Mouse (Mus musculus) natural killer cell, adult 2 months (primary cell): ENCODE measurements at regions not wholly inside any gene's neighbourhood (a gene's known extent, or its start where the extent isn't known, plus 50 kb on each side); places are given as distances from the start of the nearest gene placed in this dataset.
"Not testable (repeated sequence)": the region's sequence is repeated elsewhere in the genome, so short reads cannot be mapped to it uniquely, and the experiment has no call there.

Source experiments
- DNase-seq, 2 experiments: peaks; one replicate each; pipeline ENCODE4 v3.0.0; 2022; ENCODE audit warnings: low spot score in 2 of 2

DNA sequence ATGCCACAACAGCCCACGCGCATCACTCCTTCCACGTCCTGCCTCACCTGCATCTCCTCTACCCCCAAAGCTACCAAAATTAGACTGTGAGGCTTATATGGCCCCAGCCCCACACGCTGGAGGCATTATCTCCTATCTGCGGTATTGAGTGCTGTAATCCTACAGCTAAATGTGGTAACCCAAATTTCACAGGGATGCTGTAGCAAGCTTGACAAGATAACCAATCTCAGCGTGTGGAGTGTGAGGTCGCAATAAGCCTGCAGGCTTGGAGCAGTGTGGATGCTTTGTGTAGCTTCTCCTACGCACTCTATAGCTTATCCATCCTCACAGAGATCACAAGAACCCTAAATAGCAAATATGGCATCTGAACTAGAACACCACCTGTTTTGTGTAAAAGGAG is 251.2 kb upstream of the Kcnh8 start:
- DNase-seq, result no peak

DNA sequence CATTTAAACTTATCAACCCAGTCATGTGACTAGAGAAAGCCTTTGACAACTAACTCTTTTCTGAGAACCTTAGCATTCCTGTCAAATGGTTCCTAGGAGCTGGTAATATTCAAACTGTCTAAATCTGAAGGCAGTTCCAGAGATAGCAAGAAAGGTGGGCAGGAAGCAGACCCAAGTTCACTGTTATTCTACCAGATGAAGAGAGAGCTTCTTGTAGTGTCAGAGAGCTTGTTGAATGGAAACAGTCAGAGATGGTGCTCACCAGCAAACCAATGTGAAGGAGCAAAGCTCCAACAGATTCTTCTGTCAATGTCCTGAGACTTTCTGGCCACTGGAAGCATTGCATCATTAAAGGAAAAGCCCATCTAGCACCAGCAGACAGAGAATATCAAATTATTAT is 251.8 kb upstream of the Kcnh8 start:
- DNase-seq, result no peak

DNA sequence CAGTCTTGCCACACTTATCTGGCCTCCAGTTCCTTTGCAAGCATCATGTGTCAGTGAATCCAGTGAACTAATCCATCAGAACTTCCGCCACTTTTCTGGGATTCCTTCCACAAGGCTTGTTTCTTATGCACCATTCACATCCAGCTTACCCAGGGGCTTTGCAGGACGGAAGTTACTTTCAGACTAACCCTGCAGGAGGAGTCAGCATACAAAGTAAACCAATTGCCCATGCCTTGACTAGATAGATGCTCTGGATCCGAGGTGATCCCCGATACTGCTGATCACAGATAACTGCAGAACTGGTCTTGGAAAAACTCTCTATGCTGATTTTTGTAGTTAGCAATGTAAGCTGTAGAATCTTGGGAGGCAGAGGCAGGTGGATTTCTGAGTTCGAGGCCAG is 252.6 kb upstream of the Kcnh8 start:
- DNase-seq, result no peak

DNA sequence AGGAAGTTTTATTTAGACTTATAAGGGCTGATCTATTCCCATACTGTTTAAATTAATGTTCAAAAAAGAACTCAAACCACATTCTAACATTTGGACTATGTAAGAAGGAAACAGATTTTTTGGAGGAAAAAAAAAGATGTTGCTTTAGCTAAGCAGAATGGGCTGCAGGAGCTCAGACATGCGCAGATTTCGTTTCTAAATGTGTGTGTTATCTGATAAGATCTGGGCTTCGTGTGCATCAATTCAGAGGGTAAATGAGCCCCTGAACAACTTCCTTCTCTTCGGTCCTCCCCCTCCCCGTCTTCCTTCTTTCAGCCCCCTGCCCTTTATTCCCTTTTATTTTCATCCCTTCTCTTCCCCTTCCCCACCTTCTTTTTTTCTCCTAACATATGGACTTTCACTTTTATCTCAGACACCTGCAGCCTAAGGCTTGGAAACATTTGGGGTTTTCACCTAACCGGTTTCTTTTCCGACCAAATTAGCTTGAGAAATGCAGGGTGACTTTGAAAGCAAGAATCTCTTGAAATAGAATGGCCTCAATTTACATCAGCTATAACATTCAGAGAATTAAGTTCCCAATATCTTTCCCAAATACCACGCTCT is 253.9 kb upstream of the Kcnh8 start:
- no peak for DNase-seq

DNA sequence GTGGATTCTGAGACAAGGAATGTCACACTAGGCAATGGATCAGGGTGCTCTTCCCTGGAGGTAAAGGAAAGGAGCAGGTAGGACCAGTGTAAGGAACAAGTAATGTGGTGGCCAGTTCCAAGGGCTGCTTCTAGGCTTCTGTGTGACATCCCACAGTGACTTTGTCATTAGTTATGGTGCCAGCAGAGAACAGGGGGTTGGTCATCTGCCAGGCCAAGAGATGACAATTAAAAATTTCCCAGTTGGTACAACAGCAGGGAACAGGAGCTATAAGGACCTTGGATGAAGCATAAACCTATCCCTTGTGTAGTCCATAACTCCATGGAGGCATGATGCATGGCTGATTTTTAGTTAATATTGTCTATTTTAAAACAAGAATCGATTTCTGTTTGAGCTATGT is 281.9 kb upstream of the Kcnh8 start:
- no peak for DNase-seq

DNA sequence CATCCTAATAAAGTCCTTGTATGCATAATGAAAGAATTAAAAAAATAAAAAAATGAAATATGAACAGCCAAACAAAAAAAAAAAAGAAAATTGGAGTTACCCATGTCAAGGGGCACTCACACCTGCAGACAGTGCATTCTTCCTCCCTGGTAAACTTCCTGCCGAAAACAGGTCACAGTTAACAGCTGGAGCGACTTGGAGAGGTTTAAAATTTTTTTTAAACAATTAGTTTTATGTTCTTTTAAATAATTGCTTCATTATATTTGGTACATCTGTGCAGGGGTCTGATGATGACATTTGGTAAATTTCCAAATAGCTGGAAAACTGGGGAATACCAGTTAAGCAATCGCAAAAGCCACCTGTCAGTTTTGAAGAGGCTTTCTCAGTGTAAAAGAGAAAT is 285.5 kb upstream of the Kcnh8 start:
- DNase-seq, result no peak

DNA sequence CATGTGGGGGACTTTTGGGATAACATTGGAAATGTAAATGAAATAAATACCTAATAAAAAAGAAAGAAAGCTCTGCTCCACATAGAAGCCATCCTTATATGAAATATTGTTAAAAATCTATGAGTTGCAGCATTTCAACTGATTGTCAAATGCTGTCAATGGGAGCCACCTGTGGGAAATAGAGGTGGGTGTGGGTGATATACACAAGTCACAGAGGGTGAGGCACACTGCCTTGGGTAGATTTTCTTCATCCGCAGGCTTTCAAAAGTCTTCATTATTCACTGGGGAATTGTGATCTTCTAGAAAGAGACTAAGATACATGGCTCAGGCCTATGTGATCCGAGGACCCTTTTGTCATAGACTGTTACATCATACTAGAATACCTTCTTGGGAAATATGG is 286.6 kb upstream of the Kcnh8 start:
- no peak for DNase-seq

DNA sequence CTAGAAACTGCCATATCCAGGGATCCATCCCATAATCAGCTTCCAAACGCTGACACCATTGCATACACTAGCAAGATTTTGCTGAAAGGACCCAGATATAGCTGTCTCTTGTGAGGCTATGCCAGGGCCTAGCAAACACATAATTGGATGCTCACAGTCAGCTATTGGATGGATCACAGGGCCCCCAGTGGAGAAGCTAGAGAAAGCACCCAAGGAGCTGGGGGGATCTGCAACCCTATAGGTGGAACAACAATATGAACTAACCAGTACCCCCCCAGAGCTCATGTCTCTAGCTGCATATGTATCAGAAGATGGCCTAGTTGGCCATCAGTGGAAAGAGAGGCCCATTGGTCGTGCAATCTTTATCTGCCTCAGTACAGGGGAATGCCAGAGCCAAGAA is 287.1 kb upstream of the Kcnh8 start:
- DNase-seq, result not testable (repeated sequence)

DNA sequence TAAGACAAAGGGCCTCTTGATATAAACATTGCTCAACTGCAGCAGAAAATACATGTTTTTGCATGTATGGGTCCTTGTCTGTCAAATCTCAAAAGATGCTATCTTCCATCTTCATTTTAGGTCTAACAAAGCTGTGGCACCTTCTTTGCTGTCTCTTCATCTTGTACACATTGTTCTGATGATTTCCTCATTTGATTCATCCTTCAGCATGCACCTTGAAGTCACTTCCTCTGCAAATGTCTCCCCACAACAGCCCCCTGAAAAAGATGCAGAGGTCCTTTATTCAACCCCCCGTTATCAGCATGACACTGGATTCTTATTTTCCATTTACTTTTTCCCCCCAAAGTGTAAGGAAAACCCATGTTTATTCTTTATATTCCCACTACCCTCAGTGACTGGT is 290.5 kb upstream of the Kcnh8 start:
- no peak for DNase-seq

DNA sequence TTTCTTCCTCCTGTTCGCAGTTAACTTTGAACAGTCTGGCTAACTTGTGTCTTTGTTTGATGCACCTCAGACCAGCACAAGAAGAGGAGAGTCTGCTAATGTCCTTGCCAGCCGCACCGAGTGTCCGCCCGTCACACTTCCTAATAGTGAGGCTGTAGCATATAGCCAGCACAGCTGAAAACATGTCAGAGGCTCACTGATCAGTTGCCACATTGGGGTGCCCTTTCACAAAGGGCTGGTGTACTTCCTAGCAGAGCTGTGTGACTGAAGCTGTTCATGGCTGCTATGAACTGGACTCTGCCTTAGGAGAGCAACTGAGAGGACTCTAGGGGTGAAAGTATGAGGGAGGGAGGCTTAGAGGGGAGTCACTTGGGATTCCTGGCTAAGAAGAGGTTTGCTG is 293.7 kb upstream of the Kcnh8 start:
- no peak for DNase-seq

DNA sequence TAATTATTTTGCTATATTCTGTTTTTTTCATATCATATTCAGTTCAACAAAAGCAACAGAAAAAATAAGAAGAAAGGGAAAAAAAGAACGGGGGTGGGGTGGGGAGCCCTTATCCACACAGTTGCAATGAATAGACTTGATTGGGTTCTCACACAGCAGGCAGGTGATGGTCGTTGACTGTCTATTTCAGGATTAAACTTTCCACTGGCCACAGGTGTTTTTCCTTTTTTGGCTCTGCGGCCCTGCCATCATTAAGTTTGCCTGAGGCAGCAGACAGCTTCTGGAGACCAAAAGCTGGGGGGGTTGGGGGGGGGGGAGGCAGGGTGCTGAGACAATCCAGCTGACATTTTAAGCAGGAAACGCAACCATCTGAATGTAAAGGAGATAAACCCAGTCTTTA is 298.4 kb upstream of the Kcnh8 start:
- no peak for DNase-seq

DNA sequence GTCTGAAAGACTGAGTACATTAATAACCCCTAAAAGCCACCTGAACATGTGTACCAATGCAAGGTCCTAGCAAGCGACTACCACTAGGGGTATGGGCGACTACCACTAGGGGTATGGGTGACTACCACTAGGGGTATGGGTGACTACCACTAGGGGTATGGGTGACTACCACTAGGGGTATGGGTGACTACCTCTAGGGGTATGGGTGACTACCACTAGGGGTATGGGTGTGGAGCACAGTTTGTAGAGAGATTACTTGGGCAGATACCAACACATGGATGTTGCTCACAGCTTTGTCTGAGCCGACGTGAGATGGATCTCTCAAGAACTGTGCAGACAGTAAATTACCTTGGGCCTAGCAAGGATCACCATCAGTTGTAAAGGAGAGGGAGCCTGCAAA is 299.2 kb upstream of the Kcnh8 start:
- no peak for DNase-seq

DNA sequence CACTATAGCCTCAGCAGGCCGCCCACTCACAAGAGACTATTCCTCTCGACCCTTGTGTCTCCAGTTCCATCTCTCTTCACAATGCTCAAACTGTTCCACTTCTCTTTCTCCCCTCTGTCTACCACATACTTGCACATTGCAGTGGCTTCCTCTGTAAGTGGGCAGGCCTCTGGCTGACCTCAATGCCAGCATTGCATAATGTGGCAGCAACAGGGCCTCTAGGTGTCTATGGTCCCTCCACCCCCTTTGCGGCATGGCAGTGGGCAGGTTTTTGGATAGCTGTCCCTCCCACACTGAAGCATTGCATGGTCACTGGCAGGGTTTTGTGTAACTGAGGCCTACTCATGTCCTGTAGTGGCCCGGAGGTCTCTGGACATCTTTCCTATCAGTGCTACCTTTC is 302.7 kb upstream of the Kcnh8 start:
- DNase-seq, result no peak

DNA sequence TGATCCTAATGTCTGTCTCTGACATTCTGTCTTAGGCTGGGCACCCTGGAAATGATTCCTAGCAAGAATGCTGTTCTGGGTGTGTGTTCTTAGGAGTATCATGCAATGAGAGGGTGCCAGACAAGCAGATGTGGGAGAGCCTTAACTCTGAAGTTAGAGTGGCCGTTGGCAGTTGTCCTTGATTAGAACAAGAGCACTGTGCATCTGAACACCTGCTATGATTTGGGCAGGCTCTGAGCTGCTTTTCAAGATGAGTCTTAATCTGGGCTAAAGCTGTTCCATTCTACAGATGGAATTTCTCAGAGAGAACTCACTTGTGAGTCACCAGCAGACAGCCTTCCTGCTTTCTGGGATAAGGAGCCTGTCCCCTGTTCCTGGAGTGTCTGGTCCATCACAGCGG is 317.1 kb upstream of the Kcnh8 start:
- no peak for DNase-seq

DNA sequence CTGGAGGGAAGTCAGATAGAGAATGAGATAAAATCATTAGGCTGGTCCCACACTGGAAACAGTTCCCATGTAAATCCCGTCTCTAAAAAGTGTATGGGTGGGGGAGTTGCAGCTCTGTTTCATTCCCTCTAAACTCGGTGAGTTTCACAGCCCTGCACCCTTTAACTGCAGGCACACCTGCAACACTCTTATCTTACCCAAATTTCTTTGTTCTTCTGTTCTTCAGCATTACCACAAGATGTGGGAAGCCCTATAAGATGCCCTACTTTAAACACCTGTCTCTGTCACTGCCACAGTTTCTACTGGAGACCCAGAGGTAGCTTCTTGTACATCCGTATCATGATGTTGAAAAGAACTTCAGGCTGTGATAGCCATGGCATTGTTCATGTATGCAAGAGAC is 320.2 kb upstream of the Kcnh8 start:
- DNase-seq, result no peak

DNA sequence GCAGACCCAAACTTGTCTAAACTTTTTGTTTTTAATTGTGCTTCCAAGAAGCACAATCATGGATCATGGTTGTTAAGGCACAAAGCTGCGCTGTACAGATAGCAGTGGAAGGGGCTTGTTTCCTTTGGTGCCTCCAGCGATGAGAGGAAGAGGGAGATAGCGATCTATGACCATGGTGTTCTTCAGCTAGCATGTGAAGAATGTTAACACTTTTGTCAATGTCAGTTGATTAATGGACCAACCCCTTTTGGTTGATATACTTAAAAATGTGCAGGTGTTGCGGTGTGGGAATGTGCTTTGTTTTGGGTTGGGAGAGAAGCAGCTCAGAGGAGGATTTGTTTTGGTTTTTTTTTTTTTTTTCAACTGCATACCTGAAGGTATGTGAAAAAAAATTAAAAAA is 324.0 kb upstream of the Kcnh8 start:
- DNase-seq, result no peak

DNA sequence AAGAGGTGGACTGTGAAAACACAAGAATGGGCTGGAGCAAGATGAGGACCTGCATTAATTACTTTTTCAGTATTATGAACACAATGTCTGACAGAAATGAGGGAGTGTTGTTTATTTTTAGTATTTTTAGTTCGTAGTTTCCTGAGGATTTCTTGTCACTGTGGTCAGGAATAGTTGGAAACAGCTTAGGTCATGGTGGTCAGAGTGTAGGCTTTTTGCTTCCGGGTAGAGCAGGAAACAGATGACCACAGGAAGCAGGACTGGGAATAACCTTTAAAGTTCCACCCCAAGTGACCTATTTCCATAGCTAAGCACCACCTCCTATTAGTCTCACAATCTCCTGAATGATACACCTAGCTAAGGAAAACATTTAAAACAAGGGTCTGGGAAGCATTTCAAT is 333.7 kb upstream of the Kcnh8 start:
- no peak for DNase-seq

DNA sequence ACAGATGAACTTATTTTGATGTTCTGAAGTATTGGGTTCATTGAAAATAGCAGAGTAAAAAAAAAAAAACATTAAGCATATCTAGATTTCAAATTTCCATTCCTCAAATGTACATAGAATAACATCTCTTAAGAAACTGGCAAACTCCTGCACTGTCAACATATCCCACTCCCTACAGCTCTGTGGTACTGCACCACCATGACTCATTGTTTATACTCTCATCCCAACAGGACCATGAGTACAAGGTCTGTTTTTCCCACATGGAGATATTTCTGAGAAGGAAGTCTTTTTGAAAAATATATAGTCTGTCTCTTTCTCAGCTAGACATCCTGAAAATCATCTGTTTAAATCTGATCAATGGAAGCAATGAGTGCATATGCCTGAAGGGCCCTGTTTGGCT is 351.2 kb upstream of the Kcnh8 start:
- no peak for DNase-seq

DNA sequence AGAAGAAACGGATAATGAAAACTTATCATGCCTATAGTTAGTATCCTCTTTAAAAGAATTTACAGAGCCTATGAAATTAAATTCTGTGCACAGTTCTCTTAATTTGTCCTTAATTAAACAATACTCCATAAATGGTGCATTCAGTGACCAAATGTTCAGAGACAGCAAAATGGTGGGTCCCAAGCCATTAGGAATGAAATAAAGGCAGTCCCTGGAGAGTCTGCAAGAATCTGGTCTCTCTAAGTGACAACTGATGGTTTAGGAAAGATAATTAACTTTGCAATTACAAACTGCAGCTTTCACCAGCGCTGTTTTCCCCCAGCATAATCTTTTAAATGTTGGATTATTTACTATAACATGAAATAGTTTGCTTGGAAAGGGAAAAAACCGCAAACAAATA is 376.9 kb upstream of the Kcnh8 start:
- no peak for DNase-seq

DNA sequence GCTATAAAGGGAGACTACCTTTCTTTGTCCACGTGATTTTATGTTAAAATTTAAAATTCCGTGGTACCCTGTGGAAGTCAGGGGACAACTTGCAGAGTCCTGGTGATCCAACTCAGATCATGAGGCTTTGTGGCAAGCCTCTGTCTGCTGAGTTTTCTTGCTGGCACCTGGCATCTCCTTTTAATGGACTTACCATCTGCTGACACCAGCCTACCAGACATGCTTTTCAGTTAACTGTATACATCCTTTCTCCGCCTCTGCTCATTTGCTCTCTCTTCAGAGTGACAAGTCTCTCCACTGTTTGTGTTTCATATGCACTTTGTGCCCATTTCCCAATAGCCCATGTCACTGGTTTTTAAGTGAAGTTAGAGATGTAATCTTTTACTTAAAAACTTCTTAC is 382.1 kb upstream of the Kcnh8 start:
- DNase-seq, result no peak

DNA sequence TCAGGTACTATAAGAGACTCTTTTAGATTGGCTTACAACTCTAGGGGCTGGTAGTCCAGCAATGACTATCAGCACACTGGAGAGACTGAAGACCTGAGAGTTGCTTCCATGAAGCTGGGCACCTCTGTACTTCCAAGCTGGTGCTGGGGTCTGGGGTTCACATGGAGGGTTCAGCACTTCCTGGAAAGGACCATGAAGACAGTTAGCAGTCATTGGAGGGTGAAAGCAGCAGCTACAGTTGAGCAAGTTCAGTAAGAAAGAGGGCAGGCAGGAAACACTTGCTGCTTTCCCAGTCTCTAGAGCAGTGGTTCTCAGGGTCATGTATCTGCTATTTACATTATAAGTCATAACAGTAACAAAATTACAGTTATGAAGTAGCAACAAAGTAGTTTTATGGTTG is 384.3 kb upstream of the Satb1 start:
- DNase-seq, result no peak

DNA sequence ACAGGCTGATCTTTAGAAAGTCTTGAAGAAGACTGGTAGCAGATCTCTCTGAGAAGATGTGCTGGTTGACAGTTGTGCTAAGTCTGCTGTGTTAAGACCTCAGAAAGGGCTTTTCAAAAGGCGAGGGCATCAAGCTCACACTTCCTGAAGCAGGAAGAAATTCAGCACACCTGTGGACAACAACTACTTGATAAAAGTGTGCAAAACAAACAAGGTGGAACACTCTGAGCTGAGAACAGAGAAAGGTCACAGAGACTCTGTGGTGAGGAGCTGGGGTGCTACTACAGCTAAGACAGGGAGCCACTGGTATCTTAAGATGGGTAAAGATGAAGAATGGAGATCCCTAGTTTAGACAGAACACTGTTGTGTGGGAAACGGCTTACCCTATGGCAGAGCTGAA is 379.9 kb upstream of the Satb1 start:
- no peak for DNase-seq

DNA sequence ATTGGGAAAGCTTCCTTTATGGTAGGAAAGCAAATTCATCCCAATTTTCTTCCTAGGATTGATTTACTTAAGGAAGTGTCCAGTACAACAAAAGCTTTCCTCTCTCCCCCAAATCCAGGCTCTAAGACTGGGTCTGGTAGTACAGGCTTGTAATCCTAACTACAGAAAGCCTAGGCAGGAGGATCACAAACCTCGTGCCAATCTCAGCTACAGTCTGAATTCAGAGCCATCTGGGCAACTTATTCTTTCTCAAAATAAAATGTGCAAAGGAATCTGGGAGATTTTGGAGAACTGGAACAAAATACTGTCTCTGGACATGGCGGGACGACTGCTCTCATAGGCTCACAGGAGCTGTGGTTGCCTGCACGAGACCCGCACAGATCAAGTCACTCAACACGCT is 377.4 kb upstream of the Satb1 start:
- DNase-seq, result no peak

DNA sequence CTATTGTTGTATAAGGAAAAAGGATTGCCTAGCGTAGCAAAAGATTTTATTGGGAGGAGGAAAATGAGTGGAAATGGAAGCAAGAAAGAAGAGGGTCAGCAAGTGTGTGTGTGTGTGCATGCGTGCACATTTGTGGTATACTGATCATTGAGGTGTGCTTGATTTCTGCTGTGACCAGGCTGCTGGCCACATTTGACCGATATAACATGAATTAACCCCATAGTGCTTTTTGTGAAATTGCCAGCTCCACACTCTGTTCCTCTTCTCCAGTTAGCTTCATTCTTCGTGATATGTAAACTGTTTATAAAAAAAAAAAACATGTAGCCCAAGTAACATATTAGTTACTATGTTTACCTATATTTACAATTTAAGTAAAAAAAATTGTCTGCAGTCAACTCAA is 364.6 kb upstream of the Satb1 start:
- no peak for DNase-seq

DNA sequence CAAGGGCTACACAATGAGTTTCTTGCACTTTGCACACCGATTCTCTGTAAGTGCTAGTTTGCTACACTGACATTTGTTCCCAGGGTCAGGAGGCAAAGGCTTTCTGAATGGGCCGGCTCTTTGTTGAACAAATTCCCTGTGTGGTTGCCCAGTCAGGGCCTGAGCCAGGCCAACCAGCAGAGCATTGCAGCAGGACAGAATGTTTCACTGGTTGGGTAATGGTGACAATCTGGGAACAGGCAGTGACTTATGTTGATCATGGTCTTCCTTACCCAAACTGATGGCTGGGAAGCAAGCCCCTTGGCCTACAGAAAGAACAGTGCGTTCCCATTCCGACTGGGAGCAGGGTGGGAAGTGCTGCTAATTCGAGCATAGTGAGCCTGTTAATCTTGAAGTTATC is 363.7 kb upstream of the Satb1 start:
- DNase-seq, result no peak
